Mouse (Mus musculus) liver, embryonic 11.5 days (tissue): ENCODE data around the gene Ppp2ca. TPM values are rescaled to one million over a fixed set of nuclear protein-coding genes. Genes with fewer than 3 reads are reported as not detected.

ENCODE experiments used
- ATAC-seq: fragments of 200-750 bp; cut with Nextera tagmentation; replicated peaks from 2 replicates; pipeline ENCODE4 v1.8.0; 2017; ENCODE audit warnings: moderate number of reproducible peaks, mild to moderate bottlenecking, moderate TSS enrichment, moderate library complexity; ENCODE audit not compliant: low FRiP score
- DNase-seq: peaks from one replicate; pipeline ENCODE4 v3.0.0-alpha.2; 2017; ENCODE audit warnings: low spot score
- H3K27ac ChIP-seq: fragments of 300-500 bp; sonication (generic); 2 replicates; pipeline ENCODE4 v1.5.1; 2014; ENCODE audit warnings: mild to moderate bottlenecking, low read depth, low read length, control low read depth
- H3K27me3 ChIP-seq: fragments of 300-500 bp; sonication (generic); replicated peaks from 2 replicates; pipeline ENCODE4 v1.6.1; 2014; ENCODE audit warnings: low read length, mixed read lengths; ENCODE audit not compliant: control insufficient read depth, insufficient read depth
- H3K36me3 ChIP-seq: fragments of 300-500 bp; sonication (generic); 2 replicates; pipeline ENCODE4 v1.6.1; 2014; ENCODE audit warnings: mild to moderate bottlenecking, low read length, moderate library complexity, mixed read lengths; ENCODE audit not compliant: control insufficient read depth, insufficient read depth
- H3K4me1 ChIP-seq: fragments of 300-500 bp; sonication (generic); replicated peaks from 2 replicates; pipeline ENCODE4 v1.6.1; 2014; ENCODE audit warnings: low read length, mixed read lengths; ENCODE audit not compliant: control insufficient read depth, insufficient read depth
- H3K4me2 ChIP-seq: fragments of 300-500 bp; sonication (generic); 2 replicates; pipeline ENCODE4 v1.6.1; 2014; ENCODE audit warnings: mild to moderate bottlenecking, control low read depth, moderate library complexity
- H3K4me3 ChIP-seq: fragments of 300-500 bp; sonication (generic); 2 replicates; pipeline ENCODE4 v1.5.1; 2014; ENCODE audit warnings: low read depth, low read length, control low read depth
- H3K9ac ChIP-seq: fragments of 300-500 bp; sonication (generic); 2 replicates; pipeline ENCODE4 v1.6.1; 2014; ENCODE audit warnings: low read depth, low read length, control low read depth
- H3K9me3 ChIP-seq: fragments of 300-500 bp; sonication (generic); 2 replicates; pipeline ENCODE4 v1.6.1; 2016; ENCODE audit warnings: low read length, inconsistent platforms, mixed read lengths; ENCODE audit not compliant: control insufficient read depth
- WGBS: fragments of 180-500 bp; shearing (Covaris S2); extraction: QIAGEN DNeasy Blood & Tissue Kit; methylation state at CpG from one replicate; pipeline ENCODE4 v1.1.7; 2014; 5-methylcytosine and 5-hydroxymethylcytosine counted together
- polyA plus RNA-seq: library from polyadenylated mRNA; unstranded; fragments of >200 nt; fragmentation: Nextera tagmentation; extraction: Ambion mirVana; gene quantifications from 2 replicates; pipeline ENCODE4 v1.2.1, GENCODE M21; 2014

The Ppp2ca gene
- polyA plus RNA-seq, 1 experiment from 2014 or later = 69.4 TPM

DNA sequence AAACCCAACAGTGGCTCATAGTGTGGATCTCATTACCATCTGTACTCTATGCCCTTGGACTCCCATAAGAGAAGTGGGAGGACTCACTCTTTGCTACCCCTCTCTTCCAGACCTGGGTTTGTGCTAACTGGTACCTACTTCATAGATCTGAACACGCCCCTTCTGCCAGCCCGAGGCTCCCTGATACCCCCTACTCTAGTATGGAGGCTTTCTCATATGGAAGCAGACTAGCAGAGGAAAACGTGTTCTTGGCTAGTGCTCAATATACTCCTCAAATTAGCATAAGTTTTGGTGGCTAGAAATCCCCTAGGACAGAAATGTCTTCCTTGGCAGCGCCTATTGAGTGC lies 12.7 kb upstream of the Ppp2ca start:
- no peak overlapping the region for H3K27ac ChIP-seq
- no peaks in the 10 kb centered on the region for H3K27me3 ChIP-seq
- H3K9me3 ChIP-seq = no peaks in the 10 kb centered on the region
- no peak overlapping the region for H3K4me3 ChIP-seq
- H3K9ac ChIP-seq = no peak overlapping the region
- WGBS = 69% methylated on average over 4 of the region's 4 CpGs
- no peaks in the 10 kb centered on the region for H3K36me3 ChIP-seq
- no peak overlapping the region for H3K4me2 ChIP-seq
- ATAC-seq = no peak
- no peak for DNase-seq
- H3K4me1 ChIP-seq = no peaks in the 10 kb centered on the region

DNA sequence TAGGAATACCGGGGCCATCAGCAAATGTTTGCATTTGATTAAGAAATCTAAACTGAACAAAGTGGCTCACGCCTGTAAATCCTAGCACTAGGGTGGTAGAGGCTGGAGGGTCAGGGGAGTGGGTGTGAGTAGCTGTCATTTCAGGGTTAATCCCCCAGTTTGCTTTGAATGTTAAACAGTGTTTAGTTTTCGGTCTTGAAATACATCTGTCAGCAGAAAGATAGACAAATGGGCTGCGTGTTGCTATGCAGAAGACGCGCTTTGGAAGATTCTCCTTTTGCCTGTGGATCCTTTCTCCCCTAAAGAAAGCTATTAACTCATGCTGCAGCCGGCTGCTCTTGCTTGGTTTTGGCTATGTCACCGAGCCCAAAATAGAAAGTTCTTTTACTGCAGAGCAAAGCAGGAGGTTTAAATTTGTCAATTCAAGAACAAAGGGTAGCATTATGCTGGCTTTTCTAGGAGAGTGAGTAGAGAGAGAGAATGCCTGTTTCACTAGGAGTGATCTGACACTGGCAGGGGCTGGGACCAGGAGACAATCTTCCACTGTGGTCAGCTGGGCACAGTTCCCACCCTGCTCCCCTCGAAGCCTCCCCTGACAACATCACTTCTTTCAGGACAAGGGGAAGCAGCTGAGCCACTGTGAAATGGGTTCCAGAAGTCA lies 12.1 kb upstream of the Ppp2ca start:
- no peak overlapping the region for H3K4me3 ChIP-seq
- DNase-seq (no peak), ATAC-seq (no peak)
- H3K27ac ChIP-seq = no peak overlapping the region
- H3K9ac ChIP-seq = no peak overlapping the region
- H3K9me3 ChIP-seq = no peaks in the 10 kb centered on the region
- H3K4me2 ChIP-seq = no peak overlapping the region
- H3K4me1 ChIP-seq = no peaks in the 10 kb centered on the region
- no peaks in the 10 kb centered on the region for H3K36me3 ChIP-seq
- H3K27me3 ChIP-seq = no peaks in the 10 kb centered on the region
- WGBS = 62% methylated on average over 9 of the region's 9 CpGs

DNA sequence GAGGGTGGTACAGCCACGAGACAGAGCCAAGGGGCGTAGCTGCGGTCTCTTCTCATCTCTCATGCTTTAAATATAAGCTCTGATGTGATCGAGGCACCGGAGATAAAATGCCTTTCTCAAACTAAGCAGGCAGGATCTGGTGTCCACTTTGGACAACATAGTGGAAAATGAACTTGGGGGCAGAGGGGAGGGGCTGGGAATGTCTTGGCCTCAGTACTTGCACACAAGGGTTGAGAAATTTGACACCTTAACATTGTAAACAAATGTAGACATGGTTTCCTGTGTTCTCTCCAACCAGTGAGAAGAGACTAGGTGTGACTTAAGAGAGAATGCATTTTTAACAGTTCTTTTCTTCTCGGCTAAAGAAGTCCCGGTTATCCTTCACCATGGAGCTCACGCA lies 9.2 kb upstream of the Ppp2ca start:
- no peaks in the 10 kb centered on the region for H3K9me3 ChIP-seq
- no peak overlapping the region for H3K4me3 ChIP-seq
- H3K36me3 ChIP-seq = no peaks in the 10 kb centered on the region
- H3K4me2 ChIP-seq = no peak overlapping the region
- DNase-seq (no peak), ATAC-seq (no peak)
- H3K27ac ChIP-seq = no peak overlapping the region
- no peaks in the 10 kb centered on the region for H3K4me1 ChIP-seq
- 64% methylated on average over 8 of the region's 8 CpGs for WGBS
- H3K27me3 ChIP-seq = no peaks in the 10 kb centered on the region
- no peak overlapping the region for H3K9ac ChIP-seq

DNA sequence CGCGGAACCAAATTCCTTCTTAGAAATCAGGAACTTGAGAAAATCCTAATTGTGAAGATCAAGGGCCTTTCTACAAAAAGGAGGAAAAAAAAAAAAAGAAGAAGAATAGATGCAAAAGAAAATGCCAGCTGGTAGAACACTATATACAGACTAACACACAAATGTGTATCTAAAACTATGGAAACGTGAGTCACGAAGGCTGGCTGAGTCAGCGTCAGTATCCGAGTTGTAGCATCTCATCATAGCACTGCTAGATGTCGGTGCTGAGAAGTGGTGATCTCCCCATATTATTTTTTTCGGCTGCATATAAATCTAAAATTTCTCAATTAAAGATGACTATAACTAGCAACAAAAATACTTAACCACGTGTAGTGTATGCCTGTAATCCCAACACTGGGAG lies 7.2 kb upstream of the Ppp2ca start:
- H3K9ac ChIP-seq = no peak overlapping the region
- H3K9me3 ChIP-seq = no peaks in the 10 kb centered on the region
- H3K4me3 ChIP-seq = no peak overlapping the region
- no peak for ATAC-seq
- no peaks in the 10 kb centered on the region for H3K27me3 ChIP-seq
- no peak overlapping the region for H3K4me2 ChIP-seq
- H3K27ac ChIP-seq = no peak overlapping the region
- no peaks in the 10 kb centered on the region for H3K4me1 ChIP-seq
- 87% methylated on average over 9 of the region's 9 CpGs for WGBS
- H3K36me3 ChIP-seq = no peaks in the 10 kb centered on the region
- no peak for DNase-seq

DNA sequence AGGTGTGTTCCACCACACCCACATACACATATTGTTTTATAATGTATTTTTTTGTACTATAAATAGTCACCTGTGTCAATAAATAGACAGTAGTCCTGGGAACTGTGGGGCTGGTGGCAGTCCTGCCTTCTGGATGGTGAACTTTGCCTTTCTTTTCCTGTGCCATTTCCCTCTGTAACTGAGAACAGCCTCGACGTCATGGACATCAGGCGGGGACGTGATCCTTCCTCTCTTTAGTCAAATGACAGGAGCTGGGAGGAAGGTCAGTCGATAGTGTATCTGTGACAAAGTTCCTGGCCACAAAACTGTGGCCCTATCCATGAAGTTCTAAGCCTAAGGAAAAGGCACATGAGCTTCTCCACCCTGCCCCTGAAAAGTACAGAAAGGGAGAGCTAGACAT lies 3.9 kb upstream of the Ppp2ca start:
- no peak overlapping the region for H3K4me2 ChIP-seq
- H3K27ac ChIP-seq = no peak overlapping the region
- no peak overlapping the region for H3K4me3 ChIP-seq
- no peak for ATAC-seq
- H3K4me1 ChIP-seq = peaks cover 7% of the 10 kb centered on the region; the same call in 1 of the 2 replicates
- no peaks in the 10 kb centered on the region for H3K36me3 ChIP-seq
- DNase-seq = no peak
- 60% methylated on average over 5 of the region's 5 CpGs for WGBS
- no peaks in the 10 kb centered on the region for H3K27me3 ChIP-seq
- no peaks in the 10 kb centered on the region for H3K9me3 ChIP-seq
- H3K9ac ChIP-seq = no peak overlapping the region

DNA sequence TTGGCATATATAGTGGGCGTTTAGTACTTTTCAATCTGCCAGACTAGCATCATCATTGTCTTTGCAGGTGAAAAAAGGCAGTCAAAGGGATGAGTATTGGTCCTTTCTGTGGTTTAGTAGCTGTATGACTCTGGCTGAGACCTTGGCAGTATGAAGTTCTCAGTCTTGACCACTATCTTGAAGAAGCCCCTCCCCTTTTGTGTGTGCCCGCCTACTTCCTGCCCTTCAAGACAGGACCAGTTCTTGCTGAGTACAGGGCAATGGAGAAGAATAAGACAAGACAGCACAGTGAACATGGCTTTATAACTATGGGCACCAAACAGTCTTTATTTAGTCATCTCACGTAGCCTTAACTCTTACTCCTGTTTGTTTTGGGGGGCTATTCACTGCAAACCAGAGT lies 1.5 kb upstream of the Ppp2ca start:
- WGBS = 59% methylated on average over 3 of the region's 3 CpGs
- Histone ChIP-seq H3K36me3 (no peaks in the 10 kb centered on the region), H3K4me1 (peaks cover 26% of the 10 kb centered on the region), H3K4me2 (no peak overlapping the region), H3K27me3 (no peaks in the 10 kb centered on the region), H3K27ac (no peak overlapping the region), H3K9ac (no peak overlapping the region), H3K9me3 (no peaks in the 10 kb centered on the region), H3K4me3 (no peak overlapping the region)
- ATAC-seq (no peak), DNase-seq (no peak)

DNA sequence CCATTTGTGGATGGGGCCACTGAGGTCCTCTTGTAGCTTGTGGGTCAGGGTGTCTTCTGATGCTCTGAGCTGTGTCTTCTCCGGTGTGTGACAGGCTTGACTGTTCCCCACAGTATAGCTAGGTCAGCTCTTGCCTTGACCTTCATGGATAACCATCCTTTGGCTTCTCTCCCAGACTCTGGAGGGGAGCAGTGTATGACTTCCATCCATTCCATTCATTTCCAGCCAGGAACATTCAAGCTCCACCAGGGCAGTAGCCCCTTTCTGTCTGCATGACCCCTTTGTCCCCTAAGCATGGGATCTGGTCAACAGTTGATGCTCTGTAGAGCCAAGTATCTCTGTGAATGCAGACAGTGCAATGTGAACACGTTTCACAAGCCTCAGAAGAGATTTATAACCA lies 885 bp upstream of the Ppp2ca start:
- Histone ChIP-seq H3K9me3 (no peaks in the 10 kb centered on the region), H3K4me1 (peaks cover 29% of the 10 kb centered on the region), H3K4me3 (peak overlapping the region; percentile 93; the same call in 1 of the 2 replicates), H3K36me3 (no peaks in the 10 kb centered on the region), H3K27me3 (no peaks in the 10 kb centered on the region), H3K27ac (peak overlapping the region; percentile 72), H3K4me2 (peak overlapping the region; percentile 78), H3K9ac (peak overlapping the region; percentile 66)
- ATAC-seq (no peak), DNase-seq (no peak)
- WGBS = 69% methylated on average over 2 of the region's 2 CpGs

DNA sequence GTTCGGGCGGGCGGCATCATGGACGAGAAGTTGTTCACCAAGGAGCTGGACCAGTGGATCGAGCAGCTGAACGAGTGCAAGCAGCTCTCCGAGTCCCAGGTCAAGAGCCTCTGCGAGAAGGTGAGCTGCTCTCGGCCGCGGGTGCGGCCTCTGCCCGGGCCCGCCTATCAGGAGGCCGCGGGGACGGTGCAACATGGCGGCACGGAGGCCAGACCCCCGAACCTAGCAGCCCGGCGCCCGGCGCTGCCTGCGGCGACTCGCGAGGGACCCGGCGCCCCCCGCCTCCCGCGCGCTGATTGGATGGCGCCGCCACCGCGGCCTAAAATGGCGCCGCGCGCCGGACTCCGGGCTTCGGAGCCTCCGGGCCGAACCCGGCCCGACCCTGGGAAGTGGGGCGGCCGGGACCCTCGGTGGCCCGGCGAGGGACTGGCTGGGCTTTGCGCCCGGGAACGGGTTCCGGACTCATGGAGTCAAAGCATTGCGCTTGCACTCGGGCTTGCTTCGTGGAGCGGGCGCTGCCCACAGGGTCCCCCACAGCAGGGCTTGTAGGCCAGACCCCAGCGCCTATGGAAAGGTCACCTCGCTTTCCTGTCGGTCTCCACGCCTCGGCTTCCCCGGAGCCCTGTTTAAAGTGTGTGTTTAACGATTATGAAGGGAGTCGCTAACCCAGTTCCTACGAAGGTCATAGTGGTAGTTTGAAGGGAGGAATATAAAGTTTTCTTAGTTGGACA lies 715 bp downstream of the Ppp2ca start:
- Histone ChIP-seq H3K4me2 (peak overlapping the region; percentile 79), H3K4me1 (peaks cover 30% of the 10 kb centered on the region), H3K9ac (peak overlapping the region; percentile 99), H3K27ac (peak overlapping the region; percentile 98), H3K27me3 (no peaks in the 10 kb centered on the region), H3K9me3 (no peaks in the 10 kb centered on the region), H3K4me3 (peak overlapping the region; percentile 93), H3K36me3 (no peaks in the 10 kb centered on the region)
- DNase-seq = peak; percentile 78
- peak; percentile 72 for ATAC-seq
- under 1% methylated on average over 71 of the region's 72 CpGs for WGBS

DNA sequence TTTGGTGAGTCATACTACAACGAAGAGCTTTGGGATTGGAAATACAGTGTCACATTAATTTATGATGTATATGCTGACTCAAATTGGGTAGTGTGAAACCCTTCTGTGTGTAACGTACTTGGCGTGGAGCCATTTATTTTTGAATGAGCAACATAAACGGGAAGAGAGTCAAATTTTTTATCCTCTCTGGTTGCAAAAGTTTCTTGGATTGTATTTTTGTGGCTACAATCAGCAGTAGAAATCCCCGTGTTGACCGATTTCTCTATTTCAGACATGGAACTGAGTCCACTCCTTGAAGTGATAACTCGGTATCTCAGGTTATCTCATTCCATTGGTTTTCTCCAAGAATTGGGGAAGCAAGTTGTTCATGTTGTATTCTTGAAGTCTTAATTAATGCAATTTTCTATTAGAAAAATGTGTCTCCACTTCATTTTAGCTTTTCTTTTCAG lies 1.3 kb downstream of the Ppp2ca start:
- DNase-seq (no peak), ATAC-seq (no peak)
- Histone ChIP-seq H3K4me1 (peaks cover 30% of the 10 kb centered on the region), H3K4me2 (peak overlapping the region; percentile 79), H3K27ac (peak overlapping the region; percentile 98; the same call in 1 of the 2 replicates), H3K9ac (peak overlapping the region; percentile 99), H3K36me3 (no peaks in the 10 kb centered on the region), H3K27me3 (no peaks in the 10 kb centered on the region), H3K4me3 (peak overlapping the region; percentile 93), H3K9me3 (no peaks in the 10 kb centered on the region)
- WGBS = 2% methylated on average over 7 of the region's 7 CpGs
